Mouse (Mus musculus): ENCODE measurements around the gene Hist2h3c1. TPM values are rescaled to one million over a fixed set of nuclear protein-coding genes. Genes with fewer than 3 reads are reported as not detected.

Gene Hist2h3c1
- polyA plus RNA-seq, 1 experiment from 2014 or later = not detected

Small RNA genes lying within 50 kb of the gene (microRNA-seq; reads per million reads assigned to microRNA genes)
- gene Gm44492 = not detected
- not detected for gene Gm47311
- gene Gm47313 = not detected

Other genes with a start within 250 kb of the Hist2h3c1 start
- gene Vps45, start 188.2 kb upstream of the Hist2h3c1 start, polyA plus RNA-seq (2014; fragmentation: Nextera tagmentation; extraction: Ambion mirVana) = 19.5 and 22.7 TPM in 2 replicates
- 9.7 and 14.2 TPM in 2 replicates for gene Otud7b, start 142.2 kb upstream of the Hist2h3c1 start, polyA plus RNA-seq (2014; fragmentation: Nextera tagmentation; extraction: Ambion mirVana)
- 22.7 and 24.9 TPM in 2 replicates for gene Mtmr11, start 84.7 kb upstream of the Hist2h3c1 start, polyA plus RNA-seq (2014; fragmentation: Nextera tagmentation; extraction: Ambion mirVana)
- 259 and 264 TPM in 2 replicates for gene Sf3b4, start 74.4 kb upstream of the Hist2h3c1 start, polyA plus RNA-seq (2014; fragmentation: Nextera tagmentation; extraction: Ambion mirVana)
- 2.7 and 3.9 TPM in 2 replicates for gene Sv2a, start 65.5 kb upstream of the Hist2h3c1 start, polyA plus RNA-seq (2014; fragmentation: Nextera tagmentation; extraction: Ambion mirVana)
- gene Bola1, start 27.0 kb upstream of the Hist2h3c1 start, polyA plus RNA-seq (2014; fragmentation: Nextera tagmentation; extraction: Ambion mirVana) = 68.2 and 68.9 TPM in 2 replicates
- gene Hist2h2ab, start 26.8 kb upstream of the Hist2h3c1 start, polyA plus RNA-seq (2014; fragmentation: Nextera tagmentation; extraction: Ambion mirVana) = 1.6 TPM in 1 of 2 replicates, not detected in the other
- gene Hist2h2ac, start 25.8 kb upstream of the Hist2h3c1 start, polyA plus RNA-seq (2014; fragmentation: Nextera tagmentation; extraction: Ambion mirVana) = 12.6 and 13.5 TPM in 2 replicates
- gene Hist2h2be, start 25.6 kb upstream of the Hist2h3c1 start, polyA plus RNA-seq (2014; fragmentation: Nextera tagmentation; extraction: Ambion mirVana) = 7.2 and 7.6 TPM in 2 replicates
- gene Hist2h3c2, start 7.6 kb upstream of the Hist2h3c1 start, polyA plus RNA-seq (2014; fragmentation: Nextera tagmentation; extraction: Ambion mirVana) = 9.2 and 10.6 TPM in 2 replicates
- 28.8 and 40.7 TPM in 2 replicates for gene Hist2h2aa2, start 6.4 kb upstream of the Hist2h3c1 start, polyA plus RNA-seq (2014; fragmentation: Nextera tagmentation; extraction: Ambion mirVana)
- 14.6 and 15.5 TPM in 2 replicates for gene Hist2h2aa1, start 1.2 kb upstream of the Hist2h3c1 start, polyA plus RNA-seq (2014; fragmentation: Nextera tagmentation; extraction: Ambion mirVana)
- 5.4 and 5.7 TPM in 2 replicates for gene Hist2h4, start 16.6 kb downstream of the Hist2h3c1 start, polyA plus RNA-seq (2014; fragmentation: Nextera tagmentation; extraction: Ambion mirVana)
- 73.6 and 75.8 TPM in 2 replicates for gene Hist2h3b, start 22.0 kb downstream of the Hist2h3c1 start, polyA plus RNA-seq (2014; fragmentation: Nextera tagmentation; extraction: Ambion mirVana)
- 22.3 and 24.0 TPM in 2 replicates for gene Hist2h2bb, start 23.1 kb downstream of the Hist2h3c1 start, polyA plus RNA-seq (2014; fragmentation: Nextera tagmentation; extraction: Ambion mirVana)
- 0.67 and 0.88 TPM in 2 replicates for gene Fcgr1, start 47.3 kb downstream of the Hist2h3c1 start, polyA plus RNA-seq (2014; fragmentation: Nextera tagmentation; extraction: Ambion mirVana)
- gene BC107364, start 205.6 kb downstream of the Hist2h3c1 start, polyA plus RNA-seq (2014; fragmentation: Nextera tagmentation; extraction: Ambion mirVana) = not detected in 2 replicates